Mouse (Mus musculus) forebrain, embryonic 15.5 days (tissue): ENCODE results near the gene Gm21987. TPM values are rescaled to one million over a fixed set of nuclear protein-coding genes. Genes with fewer than 3 reads are reported as not detected.

Experiments used
- ATAC-seq: fragments of 200-750 bp; cut with Nextera tagmentation; replicated peaks from 2 replicates; pipeline ENCODE4 v1.8.0; 2017; ENCODE audit warnings: mild to moderate bottlenecking, moderate TSS enrichment, moderate library complexity
- H3K27ac ChIP-seq: fragments of 300-500 bp; sonication (generic); replicated peaks from 2 replicates; pipeline ENCODE4 v1.5.1; 2015; ENCODE audit warnings: mild to moderate bottlenecking, inconsistent platforms
- H3K27me3 ChIP-seq: fragments of 300-500 bp; sonication (generic); 2 replicates; pipeline ENCODE4 v1.6.1; 2015; ENCODE audit warnings: inconsistent platforms
- H3K36me3 ChIP-seq: fragments of 300-500 bp; sonication (generic); 2 replicates; pipeline ENCODE4 v1.6.1; 2015; ENCODE audit warnings: mild to moderate bottlenecking, inconsistent platforms
- H3K4me1 ChIP-seq: fragments of 300-500 bp; sonication (generic); 2 replicates; pipeline ENCODE4 v1.6.1; 2015; ENCODE audit warnings: inconsistent platforms
- H3K4me2 ChIP-seq: fragments of 300-500 bp; sonication (generic); replicated peaks from 2 replicates; pipeline ENCODE4 v1.6.1; 2015; ENCODE audit warnings: mild to moderate bottlenecking, inconsistent platforms
- H3K4me3 ChIP-seq: fragments of 300-500 bp; sonication (generic); 2 replicates; pipeline ENCODE4 v1.5.1; 2015; ENCODE audit warnings: mild to moderate bottlenecking, inconsistent platforms
- H3K9ac ChIP-seq: fragments of 300-500 bp; sonication (generic); replicated peaks from 2 replicates; pipeline ENCODE4 v1.6.1; 2015; ENCODE audit warnings: mild to moderate bottlenecking, inconsistent platforms
- H3K9me3 ChIP-seq: fragments of 300-500 bp; sonication (generic); 2 replicates; pipeline ENCODE4 v1.6.1; 2016; ENCODE audit warnings: inconsistent platforms
- WGBS: fragments of 180-500 bp; shearing (Covaris S2); methylation state at CpG from one replicate; pipeline ENCODE4 v1.1.7; 2015; ENCODE audit warnings: mixed read lengths; 5-methylcytosine and 5-hydroxymethylcytosine counted together
- polyA plus RNA-seq: library from polyadenylated mRNA; unstranded; fragments of >200 nt; fragmentation: Nextera tagmentation; extraction: Ambion mirVana; gene quantifications from 2 replicates; pipeline ENCODE4 v1.2.1, GENCODE M21; 2015

The Gm21987 gene
- polyA plus RNA-seq, 1 experiment from 2014 or later, result not detected

DNA sequence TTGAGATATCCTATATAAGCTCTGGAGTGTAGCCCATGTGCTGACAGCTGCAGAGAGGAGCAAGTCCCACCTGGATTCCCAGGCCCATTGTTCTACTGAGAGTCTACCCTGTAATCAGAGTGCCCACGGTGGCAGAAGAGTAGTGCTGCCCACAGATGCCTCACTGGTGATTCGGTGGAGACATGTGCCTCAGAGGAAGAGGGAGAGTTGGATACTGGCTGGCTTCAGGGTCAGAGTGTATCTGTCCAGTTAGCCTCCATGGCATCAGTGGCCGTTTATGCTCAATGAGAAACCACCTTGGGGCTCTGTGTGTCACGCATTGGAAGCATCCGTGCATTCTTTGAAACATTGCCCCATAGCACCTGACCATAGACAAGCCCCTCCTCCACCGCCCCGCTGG, 16.8 kb downstream of the Gm21987 start:
- ATAC-seq, result no peak
- Histone ChIP-seq H3K36me3 (no peaks in the 10 kb centered on the region), H3K4me3 (no peak overlapping the region), H3K27me3 (no peaks in the 10 kb centered on the region), H3K4me2 (no peak overlapping the region), H3K27ac (no peak overlapping the region), H3K4me1 (peaks cover 2% of the 10 kb centered on the region; the same call in 1 of the 2 replicates), H3K9me3 (no peaks in the 10 kb centered on the region), H3K9ac (no peak overlapping the region)
- 89% methylated on average over 7 of the region's 7 CpGs for WGBS

DNA sequence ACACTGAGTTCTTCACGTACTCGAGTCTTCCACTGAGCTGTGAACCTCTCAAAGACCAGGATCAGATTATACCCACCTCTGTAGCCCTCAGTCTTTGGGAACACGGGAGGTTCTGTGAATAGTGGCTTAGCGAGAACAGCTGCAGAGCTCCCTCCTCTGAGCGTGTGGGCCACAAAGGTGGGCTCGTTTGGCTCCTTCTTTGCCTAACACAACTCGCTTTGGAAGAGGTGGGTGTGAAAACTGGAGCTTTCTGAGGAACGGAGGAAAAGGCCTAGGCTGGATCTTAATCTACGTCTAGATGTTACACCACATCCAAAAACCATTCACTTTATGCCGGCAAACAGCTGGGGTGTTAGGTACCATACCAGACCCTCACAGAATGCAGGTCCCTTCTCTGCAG, 18.6 kb downstream of the Gm21987 start:
- no peaks in the 10 kb centered on the region for H3K9me3 ChIP-seq
- 80% methylated on average over 10 of the region's 10 CpGs for WGBS
- H3K4me2 ChIP-seq, result no peak overlapping the region
- ATAC-seq, result no peak
- no peak overlapping the region for H3K9ac ChIP-seq
- H3K4me1 ChIP-seq, result peaks cover 2% of the 10 kb centered on the region; the same call in 1 of the 2 replicates
- H3K27me3 ChIP-seq, result no peaks in the 10 kb centered on the region
- no peaks in the 10 kb centered on the region for H3K36me3 ChIP-seq
- no peak overlapping the region for H3K27ac ChIP-seq
- no peak overlapping the region for H3K4me3 ChIP-seq

DNA sequence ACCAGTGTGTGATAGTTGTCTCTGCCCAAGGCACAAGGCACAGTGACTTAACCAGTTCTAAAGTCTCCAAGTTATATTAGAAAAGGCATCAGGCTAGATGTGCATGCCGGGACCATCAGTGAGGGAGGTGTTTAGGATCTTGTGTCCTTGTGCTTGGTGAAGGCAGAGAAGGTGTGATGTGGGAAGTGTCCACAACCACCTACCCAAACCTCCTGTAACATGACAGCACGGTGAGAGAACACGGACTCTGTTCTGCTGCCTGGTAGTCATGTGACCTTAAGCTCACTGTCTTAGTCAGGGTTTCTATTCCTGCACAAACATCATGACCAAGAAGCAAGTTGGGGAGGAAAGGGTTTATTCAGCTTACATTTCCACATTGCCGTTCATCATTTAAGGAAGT, 19.4 kb downstream of the Gm21987 start:
- H3K27me3 ChIP-seq, result no peaks in the 10 kb centered on the region
- no peak overlapping the region for H3K4me3 ChIP-seq
- WGBS, result 92% methylated on average over 4 of the region's 4 CpGs
- H3K27ac ChIP-seq, result no peak overlapping the region
- no peak overlapping the region for H3K4me2 ChIP-seq
- H3K9me3 ChIP-seq, result no peaks in the 10 kb centered on the region
- ATAC-seq, result no peak
- peaks cover 2% of the 10 kb centered on the region; the same call in 1 of the 2 replicates for H3K4me1 ChIP-seq
- H3K36me3 ChIP-seq, result no peaks in the 10 kb centered on the region
- no peak overlapping the region for H3K9ac ChIP-seq

DNA sequence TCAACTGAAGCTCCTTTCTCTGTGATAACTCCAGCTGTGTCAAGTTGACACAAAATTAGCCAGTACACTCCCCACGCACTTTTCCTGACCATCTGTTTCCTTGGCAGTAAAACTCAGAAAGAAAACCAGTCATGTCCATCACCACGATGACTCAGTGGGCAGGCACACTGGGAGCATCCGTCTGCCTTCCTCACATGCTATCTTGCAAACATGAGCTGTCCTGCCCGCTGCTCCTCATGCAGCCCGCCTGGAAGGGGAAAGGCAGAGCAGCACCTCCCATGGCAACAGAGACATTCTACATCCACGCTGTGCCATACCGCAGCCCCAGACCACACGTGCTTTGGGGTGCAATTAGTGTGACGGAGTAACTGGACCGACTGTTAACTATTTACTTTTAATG, 21.5 kb downstream of the Gm21987 start:
- Histone ChIP-seq H3K9ac (no peak overlapping the region), H3K4me2 (no peak overlapping the region), H3K4me3 (no peak overlapping the region), H3K36me3 (no peaks in the 10 kb centered on the region), H3K27me3 (no peaks in the 10 kb centered on the region), H3K27ac (no peak overlapping the region), H3K4me1 (peaks cover 2% of the 10 kb centered on the region; the same call in 1 of the 2 replicates), H3K9me3 (no peaks in the 10 kb centered on the region)
- ATAC-seq, result no peak
- WGBS, result 42% methylated on average over 10 of the region's 10 CpGs

DNA sequence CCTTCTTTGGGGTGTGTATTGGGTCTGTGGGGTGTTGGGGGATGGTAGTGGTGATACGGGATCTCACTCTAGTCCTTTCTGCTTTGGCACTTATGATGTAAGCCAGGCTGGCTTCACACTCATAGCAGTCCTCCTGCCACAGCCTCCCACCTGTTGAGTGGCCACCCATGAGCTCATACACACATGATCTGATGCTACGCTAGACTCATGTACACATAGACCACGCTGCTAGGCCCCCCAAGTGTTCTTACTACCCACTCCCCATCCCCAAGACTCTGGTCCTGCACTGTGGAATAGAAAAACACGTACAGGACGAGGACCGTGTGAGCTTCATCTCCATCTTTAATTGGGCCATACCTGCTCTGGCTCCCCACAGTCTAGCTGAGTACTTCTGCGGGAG, 22.2 kb downstream of the Gm21987 start:
- 78% methylated on average over 7 of the region's 7 CpGs for WGBS
- Histone ChIP-seq H3K4me2 (no peak overlapping the region), H3K27ac (no peak overlapping the region), H3K4me3 (no peak overlapping the region), H3K4me1 (peaks cover 2% of the 10 kb centered on the region; the same call in 1 of the 2 replicates), H3K9me3 (no peaks in the 10 kb centered on the region), H3K36me3 (no peaks in the 10 kb centered on the region), H3K9ac (no peak overlapping the region), H3K27me3 (no peaks in the 10 kb centered on the region)
- ATAC-seq, result no peak

DNA sequence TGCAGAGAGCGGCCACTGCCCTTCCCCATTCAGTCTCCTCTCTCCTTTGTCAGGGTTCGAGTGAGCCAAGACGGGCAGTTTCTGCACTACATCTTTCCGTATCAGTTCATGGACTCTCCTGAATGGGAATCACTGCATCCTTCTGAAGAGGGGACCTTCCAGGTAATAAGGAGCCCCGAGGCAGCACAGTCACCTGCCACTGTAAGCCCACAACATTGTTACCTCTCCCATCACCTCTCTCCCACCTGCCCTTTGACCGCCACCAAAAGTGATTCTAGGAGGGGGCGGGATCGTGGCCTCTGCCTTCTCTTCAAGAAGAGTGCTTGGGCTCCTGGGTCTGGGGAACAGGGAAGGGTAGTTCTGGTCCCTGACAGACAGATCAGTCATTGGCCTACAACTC, 22.6 kb downstream of the Gm21987 start:
- H3K9ac ChIP-seq, result no peak overlapping the region
- H3K4me1 ChIP-seq, result peaks cover 2% of the 10 kb centered on the region; the same call in 1 of the 2 replicates
- no peaks in the 10 kb centered on the region for H3K36me3 ChIP-seq
- H3K27me3 ChIP-seq, result no peaks in the 10 kb centered on the region
- H3K4me3 ChIP-seq, result no peak overlapping the region
- no peak overlapping the region for H3K4me2 ChIP-seq
- WGBS, result 85% methylated on average over 8 of the region's 8 CpGs
- no peaks in the 10 kb centered on the region for H3K9me3 ChIP-seq
- no peak for ATAC-seq
- no peak overlapping the region for H3K27ac ChIP-seq

DNA sequence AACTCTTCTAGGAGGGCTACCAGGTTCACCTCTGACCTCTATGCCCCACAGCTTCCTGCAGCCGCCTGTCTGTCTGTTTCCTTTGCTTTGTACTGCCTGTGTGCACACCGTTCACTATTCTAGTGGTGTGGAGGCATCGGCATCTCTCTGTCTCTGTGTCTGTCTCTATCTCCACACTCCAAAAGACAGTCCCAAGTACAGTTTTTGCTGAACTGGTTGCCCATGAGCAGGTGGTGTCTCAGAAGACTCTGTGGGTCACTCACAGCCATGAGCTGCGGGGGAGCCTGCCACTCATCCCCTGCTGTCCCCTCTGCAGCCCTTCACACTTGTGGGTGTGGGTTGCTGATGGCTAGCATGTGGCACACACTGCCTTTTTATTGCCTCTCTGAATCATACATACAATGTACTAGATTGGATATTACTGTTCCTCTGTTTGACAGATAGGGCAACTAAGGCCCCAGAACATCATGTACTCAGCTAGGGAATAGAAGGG, 23.2 kb downstream of the Gm21987 start:
- peaks cover 2% of the 10 kb centered on the region; the same call in 1 of the 2 replicates for H3K4me1 ChIP-seq
- no peaks in the 10 kb centered on the region for H3K27me3 ChIP-seq
- no peak overlapping the region for H3K4me2 ChIP-seq
- no peak overlapping the region for H3K27ac ChIP-seq
- H3K9ac ChIP-seq, result no peak overlapping the region
- no peaks in the 10 kb centered on the region for H3K9me3 ChIP-seq
- H3K4me3 ChIP-seq, result no peak overlapping the region
- no peak for ATAC-seq
- H3K36me3 ChIP-seq, result no peaks in the 10 kb centered on the region
- WGBS, result 83% methylated on average over 4 of the region's 4 CpGs

DNA sequence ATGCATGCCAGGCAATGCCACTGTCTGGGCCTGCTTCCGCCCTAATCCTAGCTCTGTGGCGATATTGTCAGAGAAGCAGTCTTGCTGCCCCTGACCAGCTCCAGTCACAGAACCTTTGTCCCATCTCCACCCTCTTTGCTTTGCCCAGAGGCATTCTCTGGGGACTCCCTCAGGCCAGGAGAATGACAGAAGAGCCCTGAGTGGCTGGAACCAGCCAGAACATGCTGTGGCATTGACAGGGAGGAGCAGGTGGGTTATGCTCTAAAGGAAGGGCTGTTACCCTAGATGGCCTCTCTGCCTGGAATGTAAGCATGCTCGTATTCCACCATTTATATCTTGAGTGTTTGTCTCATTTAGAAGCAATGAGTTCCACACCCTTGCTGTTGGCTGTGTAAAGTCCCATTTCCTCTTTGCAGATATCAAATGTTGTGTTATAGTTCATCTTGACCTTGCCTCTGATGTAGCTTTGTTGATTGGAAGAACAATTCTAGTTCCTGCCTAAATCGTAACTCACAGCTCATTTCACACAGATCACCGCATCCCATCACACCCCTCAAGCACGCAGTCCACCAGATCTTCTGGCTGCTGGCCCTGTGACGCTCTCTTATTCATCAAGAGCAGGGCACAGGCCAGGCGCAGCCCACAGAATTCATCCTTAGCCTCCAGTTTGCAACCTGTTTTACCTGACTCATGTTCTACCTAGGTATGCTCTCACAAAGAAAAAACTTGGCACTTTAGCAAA, 24.0 kb downstream of the Gm21987 start:
- Histone ChIP-seq H3K4me2 (no peak overlapping the region), H3K4me3 (no peak overlapping the region), H3K27me3 (no peaks in the 10 kb centered on the region), H3K36me3 (no peaks in the 10 kb centered on the region), H3K9ac (no peak overlapping the region), H3K27ac (no peak overlapping the region), H3K4me1 (peaks cover 3% of the 10 kb centered on the region), H3K9me3 (no peaks in the 10 kb centered on the region)
- 89% methylated on average over 8 of the region's 8 CpGs for WGBS
- no peak for ATAC-seq

DNA sequence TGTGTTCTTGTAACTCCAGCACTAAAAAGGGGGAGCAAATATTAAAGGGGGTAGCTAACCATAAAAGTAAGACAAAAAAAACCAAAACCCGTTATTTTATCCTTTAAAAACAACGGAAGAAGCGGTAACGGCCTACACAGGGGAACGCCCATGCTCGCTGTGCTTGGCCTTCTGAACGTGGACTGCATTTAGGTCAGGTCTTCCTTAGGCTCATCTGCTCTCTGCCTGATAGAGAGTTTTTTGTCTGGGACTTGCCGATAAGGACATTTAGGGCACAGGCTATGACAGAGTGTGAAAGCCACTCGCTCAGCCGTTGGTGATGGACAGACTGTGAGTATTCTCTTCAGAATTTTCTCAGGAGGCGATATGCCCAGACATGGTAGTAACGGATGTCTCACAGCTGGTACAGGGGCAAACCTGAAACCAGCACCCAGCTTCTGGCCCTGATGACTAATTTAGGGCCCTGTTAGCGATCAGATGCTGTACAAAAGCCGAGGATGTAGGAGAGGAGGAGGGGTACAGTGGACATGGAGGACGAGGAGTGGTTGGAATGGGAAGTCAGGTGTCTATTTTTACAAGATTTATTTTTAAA, 25.0 kb downstream of the Gm21987 start:
- Histone ChIP-seq H3K4me1 (peaks cover 11% of the 10 kb centered on the region), H3K9me3 (no peaks in the 10 kb centered on the region), H3K9ac (no peak overlapping the region), H3K4me3 (no peak overlapping the region), H3K27me3 (no peaks in the 10 kb centered on the region), H3K4me2 (no peak overlapping the region), H3K27ac (no peak overlapping the region), H3K36me3 (no peaks in the 10 kb centered on the region)
- 88% methylated on average over 15 of the region's 15 CpGs for WGBS
- no peak for ATAC-seq

DNA sequence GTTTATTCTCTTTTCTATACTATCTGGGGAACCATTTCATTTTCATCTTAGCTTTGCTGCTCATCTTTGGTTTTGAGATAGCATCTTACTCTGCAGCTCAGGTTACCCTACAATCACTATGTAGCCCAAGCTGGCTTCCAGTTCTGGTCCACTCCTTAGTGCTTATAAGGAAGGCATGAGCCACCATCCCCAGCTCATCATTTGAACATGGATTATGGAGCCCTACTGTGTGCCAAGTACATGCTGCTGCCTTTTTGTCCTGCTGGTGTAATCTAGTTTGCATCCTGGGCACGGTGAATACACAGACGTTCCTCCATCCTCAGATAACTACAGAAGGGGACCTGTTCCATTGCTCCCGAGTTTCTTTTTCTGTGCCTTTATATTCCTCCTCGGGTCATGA, 26.0 kb downstream of the Gm21987 start:
- H3K36me3 ChIP-seq, result no peaks in the 10 kb centered on the region
- no peak overlapping the region for H3K4me3 ChIP-seq
- H3K4me2 ChIP-seq, result no peak overlapping the region
- H3K9me3 ChIP-seq, result no peaks in the 10 kb centered on the region
- WGBS, result 79% methylated on average over 4 of the region's 4 CpGs
- no peaks in the 10 kb centered on the region for H3K27me3 ChIP-seq
- no peak overlapping the region for H3K9ac ChIP-seq
- no peak overlapping the region for H3K27ac ChIP-seq
- ATAC-seq, result no peak
- peaks cover 14% of the 10 kb centered on the region for H3K4me1 ChIP-seq

DNA sequence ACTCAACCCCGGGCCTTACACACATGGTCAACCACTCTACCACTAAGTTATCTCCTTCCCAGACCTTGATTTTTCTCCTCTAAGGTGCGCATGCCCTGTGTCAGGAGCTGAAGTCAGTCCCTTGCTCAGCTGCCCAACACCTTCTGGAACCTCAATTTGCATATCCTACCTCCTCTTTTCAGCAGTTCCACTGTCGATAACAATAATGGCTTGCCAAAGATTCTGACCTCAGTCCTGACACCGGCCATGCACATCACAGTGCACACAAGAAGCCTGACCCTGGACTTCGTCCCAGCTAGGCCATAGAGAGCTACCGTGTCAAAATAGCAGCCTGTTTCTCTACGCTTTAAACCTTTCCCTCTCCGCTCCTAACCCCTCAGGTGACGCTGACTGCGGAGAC, 26.6 kb downstream of the Gm21987 start:
- Histone ChIP-seq H3K9me3 (no peaks in the 10 kb centered on the region), H3K4me1 (peaks cover 12% of the 10 kb centered on the region), H3K27ac (no peak overlapping the region), H3K36me3 (no peaks in the 10 kb centered on the region), H3K9ac (no peak overlapping the region), H3K4me2 (no peak overlapping the region), H3K27me3 (no peaks in the 10 kb centered on the region), H3K4me3 (no peak overlapping the region)
- WGBS, result 85% methylated on average over 10 of the region's 10 CpGs
- ATAC-seq, result no peak

DNA sequence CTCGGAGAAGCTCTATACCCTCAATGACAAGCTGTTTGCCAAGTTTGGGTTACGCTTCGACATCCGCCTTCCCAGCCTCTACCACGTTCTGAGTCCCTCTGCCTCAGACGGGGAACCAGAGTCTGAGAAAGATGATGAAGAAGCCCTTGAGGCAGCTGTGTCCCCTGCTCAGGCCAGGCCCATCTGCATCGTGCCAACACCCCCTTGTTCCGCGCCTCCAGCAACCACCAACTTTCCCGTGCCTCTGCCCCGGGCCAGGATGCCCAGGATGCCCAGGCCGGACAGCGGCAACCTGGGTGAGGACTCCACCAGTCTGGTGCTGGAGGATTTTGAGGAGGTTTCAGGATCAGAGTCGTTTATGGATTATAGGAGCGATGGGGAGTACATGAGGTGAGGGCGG, 27.1 kb downstream of the Gm21987 start:
- no peak for ATAC-seq
- H3K9me3 ChIP-seq, result no peaks in the 10 kb centered on the region
- WGBS, result 86% methylated on average over 16 of the region's 16 CpGs
- H3K9ac ChIP-seq, result no peak overlapping the region
- H3K27ac ChIP-seq, result no peak overlapping the region
- no peak overlapping the region for H3K4me2 ChIP-seq
- H3K36me3 ChIP-seq, result no peaks in the 10 kb centered on the region
- H3K4me1 ChIP-seq, result peaks cover 11% of the 10 kb centered on the region
- no peak overlapping the region for H3K4me3 ChIP-seq
- no peaks in the 10 kb centered on the region for H3K27me3 ChIP-seq
